Mouse (Mus musculus) thymus, adult 2 months (tissue): ENCODE data around the gene Vsig10l.

Experiments
- CTCF ChIP-seq: fragments of 200-500 bp; IDR thresholded peaks from 2 replicates; pipeline ENCODE4 v1.5.1; 2012; ENCODE audit warnings: mild to moderate bottlenecking, control low read depth, low read length, moderate library complexity, borderline replicate concordance; ENCODE audit not compliant: control insufficient read depth, poor library complexity, insufficient read depth; ENCODE audit errors: extremely low read depth
- POLR2A ChIP-seq: fragments of 200-500 bp; IDR thresholded peaks from 2 replicates; pipeline ENCODE4 v1.6.1; 2012; ENCODE audit warnings: mild to moderate bottlenecking, low read length, control low read depth, moderate library complexity; ENCODE audit not compliant: control insufficient read depth, poor library complexity, insufficient read depth; ENCODE audit errors: extremely low read depth

DNA sequence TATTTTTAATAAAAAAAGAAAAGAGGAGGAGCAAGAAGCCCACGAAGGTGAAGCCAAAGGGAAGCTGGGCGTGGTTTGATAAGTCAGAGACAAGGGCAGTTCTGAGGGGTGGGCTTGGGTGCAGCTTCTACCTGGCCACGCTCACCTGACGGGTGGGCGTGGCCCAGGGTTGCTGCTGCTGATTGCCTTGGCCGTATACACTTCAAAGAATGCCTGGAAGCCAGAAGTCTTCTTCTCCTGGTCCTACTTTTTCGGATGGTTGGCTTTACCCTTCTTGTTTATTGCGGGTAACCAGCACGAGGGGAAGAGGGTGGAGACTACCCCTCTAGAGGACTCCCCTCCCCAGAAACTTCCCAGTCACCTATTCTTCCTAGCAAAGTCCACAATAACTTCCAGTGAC, 20.3 kb upstream of the Vsig10l start:
- no peak for TF ChIP-seq CTCF
- TF ChIP-seq POLR2A: no peak
